Mouse (Mus musculus): Measurements from ENCODE around the gene Cyp4f16.
"Not testable (repeated sequence)": the region's sequence is repeated elsewhere in the genome, so short reads cannot be mapped to it uniquely, and the experiment has no call there.

Cyp4f16 gene

DNA sequence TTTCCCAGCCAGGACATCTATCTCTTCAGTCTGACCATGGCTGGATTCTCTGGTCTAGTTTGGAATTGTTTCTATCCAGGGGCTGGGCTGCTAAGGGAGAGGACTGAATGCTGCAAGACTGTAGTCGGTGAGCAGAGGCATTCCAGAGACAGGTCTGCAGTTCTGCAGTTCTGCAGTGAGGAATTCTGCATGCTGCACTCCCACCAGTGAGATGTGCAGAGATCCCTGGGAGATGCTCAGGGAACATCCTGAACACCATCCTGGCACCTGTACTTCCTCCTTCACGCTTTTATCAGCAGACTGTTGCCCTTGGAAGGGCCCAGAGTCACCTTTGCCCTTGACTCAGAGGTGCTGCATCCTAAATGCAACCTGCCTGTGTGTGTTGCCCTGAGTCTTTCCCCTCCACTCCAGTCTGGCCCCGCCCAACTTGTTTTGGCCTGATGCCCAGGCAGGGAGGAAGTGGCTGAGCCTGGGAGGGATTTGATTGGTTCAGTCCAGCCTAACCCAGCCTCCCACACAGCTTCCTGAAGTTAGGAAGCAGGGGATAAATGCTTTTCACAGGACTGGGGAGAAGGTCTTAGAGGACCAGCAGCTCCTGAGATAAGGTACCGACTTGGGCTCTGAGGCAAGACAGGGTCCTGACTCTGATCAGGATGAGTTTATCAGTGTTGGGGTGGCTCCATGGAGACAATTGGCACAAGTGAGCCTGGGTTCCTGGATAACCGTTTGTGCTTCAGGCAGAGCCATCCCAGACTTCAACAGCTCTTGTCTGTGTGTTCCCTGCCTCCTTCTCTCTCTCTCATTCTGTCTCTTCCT, at the start of gene Cyp4f16:
Gene Cyp4f16, plus strand, starts transcription at position 508 of the 816 bp plus-strand sequence.
- DNase-seq (ENCODE audit: low read depth, low spot score) = peak; percentile 69

DNA sequence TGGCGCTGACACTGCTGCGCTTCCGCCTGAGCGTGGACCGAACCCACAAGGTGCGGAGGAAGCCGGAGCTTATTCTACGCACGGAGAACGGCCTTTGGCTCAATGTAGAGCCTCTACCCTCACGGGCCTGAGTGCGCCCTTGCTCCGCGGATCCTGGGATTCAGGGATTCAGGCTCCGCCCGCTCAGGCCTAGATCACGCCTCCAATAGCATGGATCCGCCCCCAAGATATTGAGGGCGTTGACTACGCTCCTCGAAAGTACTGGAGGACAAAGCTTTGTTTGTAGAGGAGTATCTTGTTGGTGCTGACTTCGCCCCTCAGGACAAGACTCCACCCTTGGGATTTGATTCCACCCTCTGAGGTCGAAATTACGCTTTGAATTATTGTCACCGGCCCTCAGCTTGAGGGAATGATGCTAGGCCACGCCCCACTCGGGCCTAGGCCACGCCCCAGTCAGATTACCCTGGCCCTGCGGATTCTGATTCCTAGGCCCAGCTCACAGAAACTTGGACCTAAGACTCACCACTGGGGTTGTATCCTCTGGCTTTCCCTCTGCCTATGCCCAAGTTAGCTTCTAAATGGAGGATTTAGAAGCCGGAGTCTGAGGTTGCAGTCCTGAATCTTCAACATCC, 43.9 kb upstream of the Cyp4f16 start:
- DNase-seq (ENCODE audit: low read depth, low spot score) = peak; percentile 48

DNA sequence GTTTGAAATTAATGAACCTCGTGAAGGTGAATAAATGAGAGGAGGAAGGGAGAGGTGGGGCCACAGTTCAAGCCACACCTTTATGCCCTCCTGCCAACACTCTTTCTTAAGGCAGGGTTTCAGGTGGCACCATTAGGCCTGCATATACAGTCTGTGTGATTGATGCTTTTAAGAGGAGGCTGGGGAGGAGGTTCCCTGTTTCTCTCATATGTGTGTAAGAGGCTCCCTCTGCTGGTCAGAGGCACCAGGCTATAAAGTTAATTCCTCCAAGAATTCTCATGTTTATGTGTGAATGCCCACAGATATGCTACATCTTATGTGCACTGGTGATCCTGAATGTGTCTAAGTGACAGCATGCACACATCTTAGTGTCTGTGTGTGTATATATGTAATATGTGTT, 41.8 kb upstream of the Cyp4f16 start:
- DNase-seq (ENCODE audit: low read depth, low spot score) = peak; percentile 77

DNA sequence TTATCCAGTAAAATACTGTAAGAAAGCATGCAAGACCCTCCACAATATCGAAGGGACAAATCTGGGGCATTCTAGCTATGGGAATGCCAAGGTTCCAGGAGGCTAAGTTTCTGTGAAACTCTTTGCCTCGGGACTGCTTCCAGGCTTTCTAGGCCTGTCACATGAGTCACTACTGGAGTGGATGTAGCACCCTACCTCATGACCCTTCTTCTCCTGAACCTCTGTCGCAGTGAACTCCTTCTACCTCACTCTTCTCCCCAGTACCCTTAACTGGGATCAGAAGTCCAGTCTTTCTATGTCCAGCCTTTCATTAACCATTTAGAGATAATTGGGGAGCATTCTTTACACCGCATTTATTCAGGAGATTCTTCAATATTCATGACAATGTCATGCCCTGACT, 35.8 kb upstream of the Cyp4f16 start:
- DNase-seq (ENCODE audit: low read depth, low spot score) = not testable (repeated sequence)

DNA sequence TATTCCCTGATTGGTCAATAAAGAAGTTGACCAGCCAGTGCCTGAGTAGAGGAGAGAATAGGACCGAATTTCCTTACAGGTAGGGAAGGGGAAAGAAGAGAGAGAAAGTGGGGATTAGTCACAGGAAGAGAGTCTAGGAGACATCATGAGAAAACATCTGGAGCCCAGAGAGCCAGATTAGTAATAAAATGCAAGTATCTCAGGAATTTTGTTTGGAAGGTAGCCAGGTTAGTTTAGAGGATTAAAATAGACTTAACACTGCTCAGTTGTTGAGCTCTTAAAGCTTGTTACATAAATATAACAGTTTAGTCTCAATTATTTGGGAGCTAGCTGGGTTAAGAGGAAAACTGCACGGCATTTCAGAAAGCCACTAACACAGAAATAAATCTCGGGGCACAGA, 35.3 kb upstream of the Cyp4f16 start:
- DNase-seq (ENCODE audit: low read depth, low spot score) = no peak

DNA sequence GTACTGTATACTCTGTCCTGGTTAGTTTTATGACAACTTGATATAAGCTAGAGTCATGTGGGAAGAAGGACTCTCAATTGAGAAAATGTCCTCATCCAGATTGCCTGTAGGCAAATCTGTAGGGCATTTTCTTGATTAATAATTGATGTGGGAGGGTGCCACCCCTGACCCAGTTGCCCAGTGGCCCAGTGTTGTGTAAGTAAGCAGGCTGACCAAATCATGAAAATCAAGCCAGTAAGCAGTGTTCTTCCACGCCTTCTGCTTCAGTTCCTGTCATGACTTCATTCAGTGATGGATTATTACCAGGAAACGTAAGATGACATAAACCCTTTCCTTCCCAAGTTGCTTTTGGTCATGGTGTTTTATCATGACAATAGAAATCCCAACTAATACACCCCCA, 33.2 kb upstream of the Cyp4f16 start:
- DNase-seq (ENCODE audit: low read depth, low spot score) = no peak

DNA sequence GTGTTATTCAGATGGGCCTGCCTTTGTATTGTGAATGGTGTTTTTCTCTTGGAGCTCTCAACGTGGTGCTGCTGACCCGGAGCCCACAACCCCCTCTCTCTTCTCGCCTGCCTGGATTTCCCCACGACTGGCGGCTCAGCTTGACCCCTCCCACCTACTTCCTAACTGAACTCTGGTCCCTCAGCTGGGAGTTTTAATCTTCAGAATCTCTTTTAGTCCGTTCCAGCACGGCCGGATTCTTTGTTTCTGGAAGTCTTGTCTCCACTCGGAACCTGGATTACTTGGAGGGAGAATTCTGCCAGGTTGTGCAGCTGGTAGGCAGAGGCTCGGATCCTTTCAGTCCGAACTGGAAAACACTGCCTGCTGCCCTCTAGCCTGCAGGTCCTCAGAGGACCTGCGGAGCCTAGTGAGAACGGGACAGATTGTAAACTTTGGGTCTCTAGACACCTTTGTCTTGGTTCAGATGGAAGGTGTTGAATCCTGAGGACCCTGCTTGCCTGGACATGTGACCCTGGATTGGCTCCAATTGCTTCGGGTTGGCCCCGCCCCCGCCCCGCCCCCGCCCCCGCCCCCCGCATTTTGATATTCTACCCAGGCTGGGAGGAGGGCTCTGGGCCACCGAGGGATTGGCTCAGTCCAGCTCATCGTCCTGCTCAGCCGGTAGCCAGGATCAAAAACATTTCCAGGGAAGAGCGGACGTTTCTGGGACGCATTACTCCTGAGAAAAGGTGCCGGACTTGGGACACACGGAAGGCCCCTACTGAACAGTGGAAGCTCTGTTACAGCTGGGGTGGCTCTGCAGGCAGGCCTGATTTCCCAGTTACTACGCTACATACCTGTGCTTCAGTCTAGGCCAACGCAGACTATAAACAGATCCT, 30.3 kb upstream of the Cyp4f16 start, which contains the start of gene Cyp4f17:
Gene Cyp4f17, plus strand, starts transcription at position 200 of the 878 bp plus-strand sequence.
- DNase-seq (ENCODE audit: low read depth, low spot score) = peak; percentile 79

DNA sequence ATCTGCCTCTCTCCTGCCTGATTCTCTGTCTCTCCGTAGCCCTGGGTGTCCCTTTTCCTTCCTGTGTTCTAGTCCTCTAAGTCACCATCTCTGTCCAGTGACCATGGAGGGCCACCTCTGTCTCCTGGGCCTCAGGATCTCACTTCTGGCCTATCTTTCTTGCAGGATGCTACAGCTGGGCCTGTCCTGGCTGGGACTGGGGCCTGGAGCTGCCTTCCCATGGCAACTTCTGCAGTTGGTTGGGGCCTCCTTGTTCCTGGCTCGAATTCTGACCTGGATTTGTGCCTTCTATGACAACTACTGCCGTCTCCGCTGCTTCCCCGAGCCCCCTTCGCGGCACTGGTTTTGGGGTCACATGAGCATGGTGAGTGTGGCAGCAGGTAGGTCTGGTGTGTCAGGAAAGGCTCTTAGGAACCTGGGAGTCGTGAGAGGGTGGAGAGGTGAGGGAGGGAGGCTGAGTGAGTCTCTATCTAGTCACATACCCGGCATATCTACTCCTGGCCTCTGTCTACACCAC, 29.6 kb upstream of the Cyp4f16 start:
- no peak for DNase-seq (ENCODE audit: low read depth, low spot score)

DNA sequence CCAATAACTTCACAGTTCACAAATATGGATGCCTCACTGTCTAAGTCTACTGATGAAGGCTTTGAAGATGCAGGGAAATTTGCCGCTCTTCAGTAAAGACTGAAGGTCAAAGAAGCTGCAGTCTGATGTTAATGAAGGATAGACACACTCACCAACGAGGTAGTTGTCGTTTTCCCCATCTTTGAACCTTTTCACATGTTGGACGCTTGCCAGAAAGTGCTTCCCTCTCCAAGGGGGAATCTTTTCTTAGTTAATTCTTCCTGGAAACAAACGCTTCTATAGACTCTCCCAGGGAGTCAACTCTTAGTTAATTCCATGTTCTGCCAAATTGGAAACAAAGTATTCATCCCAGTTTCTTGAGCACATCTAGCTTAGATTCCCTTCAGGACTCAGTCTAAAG, 20.2 kb upstream of the Cyp4f16 start:
- no peak for DNase-seq (ENCODE audit: low read depth, low spot score)

DNA sequence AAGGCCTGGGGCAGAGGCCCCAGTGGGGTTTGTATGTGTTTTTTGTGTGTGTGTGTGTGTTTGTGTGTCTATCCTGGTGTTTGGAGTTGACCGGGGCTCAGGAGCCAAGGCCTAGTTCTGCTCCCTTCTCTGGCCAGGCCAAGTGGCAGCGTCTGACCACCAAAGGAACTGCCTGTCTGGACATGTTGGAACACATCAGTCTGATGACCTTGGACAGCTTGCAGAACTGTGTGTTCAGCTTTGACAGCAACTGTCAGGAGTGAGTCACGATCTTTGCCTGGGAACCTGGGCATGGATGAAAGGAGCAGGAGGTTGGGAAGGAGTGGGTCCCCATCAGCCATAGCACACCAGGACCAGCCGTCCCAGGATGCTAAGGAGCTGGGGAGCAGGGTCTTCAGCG, 14.4 kb upstream of the Cyp4f16 start:
- no peak for DNase-seq (ENCODE audit: low read depth, low spot score)

DNA sequence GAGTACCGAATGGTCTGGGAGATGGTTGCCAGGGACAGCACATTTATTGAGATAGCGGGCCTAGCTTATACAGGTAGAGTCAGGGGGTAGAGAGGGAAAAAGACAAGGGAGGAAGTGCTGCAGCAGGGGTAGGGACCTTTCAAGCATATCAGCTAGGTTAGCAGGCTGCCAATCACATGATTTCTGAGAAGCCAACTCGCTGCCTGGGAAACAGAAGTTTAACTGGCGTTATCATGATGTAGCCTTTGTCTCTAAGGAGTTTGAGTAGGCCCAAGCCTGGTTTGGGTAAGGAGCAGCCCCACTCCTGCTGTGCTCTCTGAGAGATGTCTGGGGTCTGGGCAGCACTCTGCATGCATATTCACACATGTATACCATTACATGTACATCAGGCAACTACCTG, 14.0 kb upstream of the Cyp4f16 start:
- no peak for DNase-seq (ENCODE audit: low read depth, low spot score)

DNA sequence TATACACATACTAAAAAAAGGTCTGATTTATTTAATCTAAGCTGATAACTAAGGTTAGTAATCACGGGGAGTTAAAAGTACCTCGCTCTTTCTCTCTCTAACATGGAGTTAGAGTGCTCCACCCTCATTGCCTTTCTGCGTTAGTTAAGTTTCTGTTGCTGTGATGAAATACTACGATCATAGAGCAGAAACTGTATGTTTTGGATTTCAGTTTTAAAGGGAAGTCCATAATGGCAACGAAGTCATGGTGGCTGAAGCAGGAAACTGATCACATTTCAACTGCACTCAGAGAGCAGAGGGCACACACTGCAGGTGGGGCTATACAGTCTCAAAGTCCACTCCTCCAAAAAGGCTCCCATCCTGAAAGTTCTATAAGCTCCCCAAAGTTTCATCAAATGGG, 13.5 kb upstream of the Cyp4f16 start:
- no peak for DNase-seq (ENCODE audit: low read depth, low spot score)

DNA sequence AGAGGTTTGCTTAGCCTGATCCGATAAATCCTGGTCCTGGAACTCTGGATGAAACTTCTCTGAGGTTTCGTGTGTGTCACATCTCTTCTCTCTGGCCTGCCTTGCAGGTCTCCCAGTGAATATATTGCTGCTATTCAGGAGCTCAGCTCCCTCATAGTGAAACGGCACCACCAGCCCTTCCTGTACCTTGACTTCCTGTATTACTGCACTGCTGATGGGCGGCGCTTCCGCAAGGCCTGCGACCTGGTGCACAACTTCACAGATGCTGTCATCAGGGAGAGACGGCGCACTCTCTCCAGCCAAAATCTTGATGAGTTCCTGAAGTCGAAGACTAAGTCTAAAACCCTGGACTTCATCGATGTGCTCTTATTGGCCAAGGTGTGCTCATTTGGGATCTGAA, 12.5 kb upstream of the Cyp4f16 start:
- no peak for DNase-seq (ENCODE audit: low read depth, low spot score)

DNA sequence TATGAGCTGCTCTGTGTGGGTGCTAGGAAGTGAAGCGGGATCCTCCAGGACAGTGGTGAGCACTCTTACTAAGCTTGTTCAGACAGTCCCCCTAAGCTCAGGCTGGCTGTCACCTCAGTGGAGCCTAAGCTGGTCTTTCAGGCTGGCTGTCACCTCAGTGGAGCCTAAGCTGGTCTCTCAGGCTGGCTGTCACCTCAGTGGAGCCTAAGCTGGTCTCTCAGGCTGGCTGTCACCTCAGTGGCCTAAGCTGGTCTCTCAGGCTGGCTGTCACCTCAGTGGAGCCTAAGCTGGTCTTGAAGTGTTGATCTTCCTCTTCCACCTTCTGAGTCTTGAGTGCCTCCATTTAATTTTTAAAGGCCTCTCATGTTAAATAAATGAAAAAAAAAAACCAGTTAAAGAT, 10.0 kb upstream of the Cyp4f16 start:
- not testable (repeated sequence) for DNase-seq (ENCODE audit: low read depth, low spot score)

DNA sequence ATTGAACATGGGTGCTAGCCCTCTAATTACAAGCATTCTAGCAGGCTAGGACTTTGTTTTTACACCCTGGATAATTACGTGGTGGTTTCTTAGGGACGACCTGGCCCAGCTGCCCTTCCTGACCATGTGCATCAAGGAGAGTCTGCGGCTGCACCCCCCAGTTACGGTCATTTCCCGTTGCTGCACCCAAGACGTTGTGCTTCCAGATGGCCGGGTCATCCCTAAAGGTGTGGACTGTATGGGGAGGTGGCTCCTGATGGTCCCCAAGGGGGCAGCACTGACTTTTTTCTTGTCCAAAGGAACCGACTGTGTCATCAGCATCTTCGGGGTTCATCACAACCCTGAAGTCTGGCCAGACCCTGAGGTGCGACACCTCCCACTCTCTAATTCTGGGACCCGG, 8.6 kb upstream of the Cyp4f16 start:
- DNase-seq (ENCODE audit: low read depth, low spot score) = no peak

DNA sequence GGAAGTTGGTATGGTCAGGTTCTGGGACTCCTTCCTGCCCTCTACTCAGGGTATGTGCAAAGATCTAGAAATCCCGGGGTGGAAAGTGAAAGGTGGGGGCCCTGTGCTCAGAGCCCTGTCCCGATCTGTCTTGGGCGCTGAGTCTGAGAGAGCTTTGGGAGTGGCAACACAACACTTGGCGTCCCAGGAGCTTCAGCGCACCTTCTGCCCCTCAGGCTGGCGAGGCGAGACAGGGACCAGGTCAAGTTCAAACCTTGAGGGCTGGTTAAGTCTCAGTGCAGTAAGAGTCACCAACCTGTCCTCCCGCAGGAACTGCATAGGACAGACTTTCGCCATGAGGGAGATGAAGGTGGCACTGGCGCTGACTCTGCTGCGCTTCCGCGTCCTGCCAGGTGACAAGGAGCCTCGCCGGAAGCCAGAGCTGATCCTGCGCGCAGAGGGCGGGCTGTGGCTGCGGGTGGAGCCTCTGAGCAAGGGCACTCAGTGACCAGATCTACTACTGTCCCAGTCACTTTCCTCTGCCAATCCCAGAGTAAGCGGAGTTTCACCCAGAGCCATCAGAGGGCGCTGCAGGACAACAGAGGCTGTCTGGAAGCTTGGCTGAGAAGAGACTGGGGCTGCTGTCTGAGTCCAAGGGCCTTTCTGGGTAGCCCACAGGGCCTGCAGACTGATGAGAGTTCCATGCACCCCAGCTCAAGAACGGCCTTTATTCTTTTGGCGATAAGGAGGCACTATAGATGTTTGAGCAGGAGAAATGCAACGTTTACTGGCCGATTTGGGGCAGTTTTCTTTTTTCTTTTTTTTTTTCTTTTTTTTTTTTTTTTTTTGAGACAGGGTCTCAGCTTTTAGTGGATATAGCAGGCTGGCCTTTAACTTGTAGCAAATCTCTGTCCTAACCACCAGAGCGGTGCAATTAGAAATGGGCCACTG, 7.7 kb upstream of the Cyp4f16 start:
- DNase-seq (ENCODE audit: low read depth, low spot score) = peak; percentile 83

DNA sequence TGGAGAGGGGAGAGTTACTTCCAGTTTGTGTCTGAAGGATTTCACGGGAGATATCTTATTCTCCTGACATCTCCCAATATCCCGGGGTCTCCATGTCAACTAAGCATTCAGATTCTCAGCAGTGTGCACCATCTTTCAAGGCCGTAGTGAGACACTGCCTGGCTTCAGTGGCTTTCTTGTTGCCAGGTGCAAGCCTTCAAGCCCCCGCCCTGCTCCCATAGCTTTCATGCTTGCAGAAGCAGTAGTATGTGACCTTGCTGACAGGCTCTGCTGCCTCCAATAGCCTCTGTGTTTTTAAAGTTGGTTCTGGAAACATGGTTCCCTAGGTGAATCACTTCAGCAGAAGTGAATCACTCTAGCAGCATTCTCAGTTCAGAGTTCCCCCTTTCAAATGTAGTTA, 4.0 kb upstream of the Cyp4f16 start:
- not testable (repeated sequence) for DNase-seq (ENCODE audit: low read depth, low spot score)

DNA sequence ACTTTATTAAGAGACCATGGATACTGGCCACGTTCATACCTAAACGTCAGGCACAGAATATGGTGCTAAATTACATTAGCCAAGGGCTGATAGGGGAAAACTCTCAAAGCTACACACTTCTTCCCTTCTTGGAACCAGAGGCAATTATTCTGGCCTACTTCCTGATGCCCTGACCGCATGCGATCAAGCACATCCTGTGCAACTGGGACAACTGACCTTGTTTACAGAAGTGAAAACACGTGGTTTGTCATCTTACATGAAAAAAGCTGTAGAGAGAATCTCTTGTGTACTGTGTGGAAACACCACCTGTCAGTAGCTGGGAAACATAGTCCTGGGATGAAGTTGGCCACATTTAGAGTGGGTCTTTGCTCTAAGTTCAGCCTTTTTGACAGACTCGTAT, 2.3 kb upstream of the Cyp4f16 start:
- no peak for DNase-seq (ENCODE audit: low read depth, low spot score)

DNA sequence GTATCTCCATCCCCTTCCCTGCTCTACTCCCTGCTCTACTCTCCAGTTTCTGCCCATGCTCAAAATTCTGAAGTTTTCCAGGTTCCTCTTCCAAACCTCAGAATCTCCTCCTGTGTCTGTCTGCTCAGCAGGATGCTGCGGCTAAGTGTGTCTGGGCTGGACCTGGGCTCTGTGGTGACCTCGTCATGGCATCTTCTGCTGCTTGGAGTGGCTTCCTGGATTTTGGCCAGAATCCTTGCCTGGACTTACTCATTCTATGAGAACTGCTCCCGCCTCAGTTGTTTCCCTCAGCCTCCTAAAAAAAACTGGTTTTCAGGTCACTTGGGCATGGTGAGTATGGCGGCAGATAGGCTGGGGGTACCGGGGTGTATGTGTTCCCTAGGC, 501 bp downstream of the Cyp4f16 start:
- no peak for DNase-seq (ENCODE audit: low read depth, low spot score)

DNA sequence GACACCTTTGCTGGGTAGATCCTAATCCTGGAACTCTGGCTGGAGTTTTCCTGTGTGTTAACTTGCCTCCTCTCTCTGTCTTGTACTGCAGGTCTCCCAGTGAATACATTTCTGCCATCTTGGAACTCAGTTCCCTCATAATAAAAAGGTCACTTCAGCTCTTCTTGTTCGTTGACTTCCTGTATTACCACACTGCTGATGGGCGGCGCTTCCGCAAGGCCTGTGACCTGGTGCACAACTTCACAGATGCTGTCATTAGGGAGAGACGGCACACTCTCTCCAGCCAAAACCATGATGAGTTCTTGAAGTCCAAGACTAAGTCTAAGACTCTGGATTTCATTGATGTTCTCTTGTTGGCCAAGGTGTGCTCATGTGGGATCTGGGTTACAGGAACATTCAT, 8.4 kb downstream of the Cyp4f16 start:
- not testable (repeated sequence) for DNase-seq (ENCODE audit: low read depth, low spot score)

DNA sequence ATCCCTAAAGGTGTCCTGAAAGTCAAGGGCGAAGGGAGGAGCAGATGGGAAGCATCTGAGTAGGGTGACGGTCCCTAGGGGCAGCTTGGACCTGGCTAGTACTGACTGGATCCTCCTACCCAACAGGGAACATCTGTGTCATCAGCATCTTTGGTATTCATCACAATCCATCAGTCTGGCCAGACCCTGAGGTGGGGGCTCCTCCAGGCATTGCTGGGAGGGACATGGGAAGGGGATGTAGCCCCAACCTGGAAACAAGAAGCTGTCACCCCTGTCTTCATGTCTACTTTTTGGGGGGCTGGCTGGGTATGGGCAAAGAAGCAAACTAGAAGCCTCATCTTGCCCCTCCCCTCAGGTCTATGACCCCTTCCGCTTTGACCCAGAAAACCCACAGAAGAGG, 14.0 kb downstream of the Cyp4f16 start:
- DNase-seq (ENCODE audit: low read depth, low spot score) = not testable (repeated sequence)
